Mouse (Mus musculus) liver, embryonic 14.5 days (tissue): ENCODE measurements around the gene Unc93b1. TPM values are rescaled to one million over a fixed set of nuclear protein-coding genes. Genes with fewer than 3 reads are reported as not detected.

Experiments
- ATAC-seq: fragments of 200-750 bp; cut with Nextera tagmentation; 2 replicates; pipeline ENCODE4 v1.8.0; 2017; ENCODE audit warnings: moderate number of reproducible peaks, mild to moderate bottlenecking, moderate library complexity; ENCODE audit not compliant: insufficient read depth
- DNase-seq, 3 experiments: peaks; one replicate each; pipeline ENCODE4 v3.0.0-alpha.2; 2012 to 2013; ENCODE audit warnings: low read depth in 3 of 3, low spot score in 3 of 3
- H3K27ac ChIP-seq: fragments of 300-500 bp; sonication (generic); 2 replicates; pipeline ENCODE4 v1.5.1; 2014; ENCODE audit warnings: moderate library complexity, mild to moderate bottlenecking, control low read depth, inconsistent platforms
- H3K27me3 ChIP-seq: fragments of 300-500 bp; sonication (generic); 2 replicates; pipeline ENCODE4 v1.6.1; 2014; ENCODE audit warnings: mild to moderate bottlenecking, low read length, moderate library complexity; ENCODE audit not compliant: control insufficient read depth, insufficient read depth
- H3K36me3 ChIP-seq: fragments of 300-500 bp; sonication (generic); replicated peaks from 2 replicates; pipeline ENCODE4 v1.6.1; 2014; ENCODE audit warnings: low read depth; ENCODE audit not compliant: control insufficient read depth, insufficient read depth
- H3K4me1 ChIP-seq, 2 experiments: fragments of 200-500 bp in 1 of 2; fragments of 300-500 bp in 1 of 2; sonication (generic) in 1 of 2; replicated peaks; 2 replicates each; pipeline ENCODE4 v1.6.1; 2012 to 2014; ENCODE audit warnings: antibody characterized with exemption in 1 of 2, inconsistent platforms in 1 of 2, low read length in 1 of 2; ENCODE audit not compliant: control insufficient read depth in 2 of 2, insufficient read depth in 2 of 2
- H3K4me2 ChIP-seq: fragments of 300-500 bp; sonication (generic); 2 replicates; pipeline ENCODE4 v1.6.1; 2014; ENCODE audit warnings: low read depth, mild to moderate bottlenecking, control low read depth, moderate library complexity
- H3K4me3 ChIP-seq, 2 experiments: fragments of 200-500 bp in 1 of 2; fragments of 300-500 bp in 1 of 2; sonication (generic) in 1 of 2; 2 replicates each; pipeline ENCODE4 v1.5.1; 2012 to 2014; ENCODE audit warnings: low read depth in 2 of 2, low read length in 2 of 2, mild to moderate bottlenecking in 2 of 2, control low read depth in 1 of 2, inconsistent platforms in 1 of 2, moderate library complexity in 1 of 2; ENCODE audit not compliant: insufficient read depth in 1 of 2
- H3K9ac ChIP-seq: fragments of 300-500 bp; sonication (generic); replicated peaks from 2 replicates; pipeline ENCODE4 v1.6.1; 2014; ENCODE audit warnings: mild to moderate bottlenecking, control low read depth, moderate library complexity
- H3K9me3 ChIP-seq: fragments of 300-500 bp; sonication (generic); 2 replicates; pipeline ENCODE4 v1.6.1; 2016; ENCODE audit warnings: low read length, mixed read lengths; ENCODE audit not compliant: control insufficient read depth
- CTCF ChIP-seq: IDR thresholded peaks from 2 replicates; pipeline ENCODE4 v1.5.1; 2016; ENCODE audit warnings: antibody characterized with exemption, low read depth, control low read depth
- EP300 ChIP-seq: IDR thresholded peaks from 2 replicates; pipeline ENCODE4 v1.6.1; 2016; ENCODE audit warnings: antibody characterized with exemption, low read depth
- WGBS: fragments of 180-500 bp; shearing (Covaris S2); extraction: QIAGEN DNeasy Blood & Tissue Kit; methylation state at CpG from one replicate; pipeline ENCODE4 v1.1.7; 2014; ENCODE audit not compliant: insufficient replicate concordance; 5-methylcytosine and 5-hydroxymethylcytosine counted together
- polyA plus RNA-seq, 2 experiments: library from polyadenylated mRNA; depleted of rRNA in 1 of 2; stranded (reverse) in 1 of 2; unstranded in 1 of 2; fragments of >200 nt; fragmentation: Nextera tagmentation in 1 of 2; extraction: Ambion mirVana in 1 of 2; gene quantifications; 2 replicates each; pipeline versions ENCODE4 v1.2.1 to v1.2.3; 2012 to 2014

Unc93b1 gene
- polyA plus RNA-seq, 2 experiments = 14.7 to 19.8 TPM

DNA sequence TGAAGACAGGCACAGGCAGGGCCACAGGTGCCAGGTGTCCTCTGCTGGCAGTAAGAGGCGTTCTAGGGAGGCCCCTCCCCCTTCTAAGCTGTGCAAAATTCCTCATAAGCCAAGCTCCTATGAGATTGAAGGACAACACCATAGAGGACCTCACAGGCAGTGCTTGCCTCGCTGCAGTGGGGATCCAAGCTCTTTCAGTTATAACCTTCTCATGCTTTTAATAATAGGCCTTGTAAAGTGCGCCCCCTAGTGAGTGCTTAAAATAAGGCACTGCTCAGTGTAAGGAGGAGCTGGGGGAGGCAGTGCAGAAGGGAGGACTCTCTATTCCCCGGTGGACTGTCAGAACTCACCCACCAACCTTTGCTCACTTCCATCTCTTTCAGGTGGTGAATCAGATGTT lies 45.3 kb downstream of the Unc93b1 start:
- Histone ChIP-seq H3K4me3 (no peak overlapping the region), H3K4me1 (peaks cover 0 to 4% of the 10 kb centered on the region in 2 experiments; a peak in 2 of 4 replicates), H3K27me3 (no peaks in the 10 kb centered on the region), H3K27ac (no peak overlapping the region), H3K9ac (no peak overlapping the region), H3K9me3 (no peaks in the 10 kb centered on the region), H3K4me2 (no peak overlapping the region), H3K36me3 (no peaks in the 10 kb centered on the region)
- TF ChIP-seq EP300 = no peak
- TF ChIP-seq CTCF = peak; percentile 91
- ATAC-seq (no peak; the same call in 1 of the 2 replicates), DNase-seq (peak; percentile 58 to 68 (median 66))
- WGBS = 13% methylated on average over 4 of the region's 4 CpGs

DNA sequence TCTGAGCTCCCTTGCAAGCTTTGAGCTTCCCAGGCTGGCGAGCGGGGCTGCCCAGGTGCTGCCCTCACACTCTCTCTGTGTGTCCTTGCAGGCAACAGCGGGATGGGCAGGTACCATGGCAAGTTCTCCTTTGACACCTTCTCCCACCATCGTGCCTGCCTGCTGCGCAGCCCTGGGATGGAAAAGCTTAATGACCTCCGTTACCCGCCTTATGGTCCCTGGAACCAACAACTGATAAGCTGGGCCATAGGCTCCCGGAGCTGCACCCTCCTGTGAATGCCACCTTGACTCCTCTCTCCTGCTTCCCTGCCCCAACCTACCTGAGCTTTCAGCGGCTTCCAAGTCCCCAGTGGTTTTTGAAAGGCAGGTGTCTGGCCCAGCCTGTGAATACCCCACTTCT lies 45.9 kb downstream of the Unc93b1 start:
- ATAC-seq (no peak), DNase-seq (no peak)
- Histone ChIP-seq H3K9ac (no peak overlapping the region), H3K36me3 (no peaks in the 10 kb centered on the region), H3K4me1 (peaks cover 0 to 10% of the 10 kb centered on the region in 2 experiments; a peak in 2 of 4 replicates), H3K27me3 (no peaks in the 10 kb centered on the region), H3K27ac (no peak overlapping the region), H3K9me3 (no peaks in the 10 kb centered on the region), H3K4me3 (no peak overlapping the region), H3K4me2 (no peak overlapping the region)
- 68% methylated on average over 9 of the region's 9 CpGs for WGBS
- no peak for TF ChIP-seq EP300
- TF ChIP-seq CTCF = no peak

DNA sequence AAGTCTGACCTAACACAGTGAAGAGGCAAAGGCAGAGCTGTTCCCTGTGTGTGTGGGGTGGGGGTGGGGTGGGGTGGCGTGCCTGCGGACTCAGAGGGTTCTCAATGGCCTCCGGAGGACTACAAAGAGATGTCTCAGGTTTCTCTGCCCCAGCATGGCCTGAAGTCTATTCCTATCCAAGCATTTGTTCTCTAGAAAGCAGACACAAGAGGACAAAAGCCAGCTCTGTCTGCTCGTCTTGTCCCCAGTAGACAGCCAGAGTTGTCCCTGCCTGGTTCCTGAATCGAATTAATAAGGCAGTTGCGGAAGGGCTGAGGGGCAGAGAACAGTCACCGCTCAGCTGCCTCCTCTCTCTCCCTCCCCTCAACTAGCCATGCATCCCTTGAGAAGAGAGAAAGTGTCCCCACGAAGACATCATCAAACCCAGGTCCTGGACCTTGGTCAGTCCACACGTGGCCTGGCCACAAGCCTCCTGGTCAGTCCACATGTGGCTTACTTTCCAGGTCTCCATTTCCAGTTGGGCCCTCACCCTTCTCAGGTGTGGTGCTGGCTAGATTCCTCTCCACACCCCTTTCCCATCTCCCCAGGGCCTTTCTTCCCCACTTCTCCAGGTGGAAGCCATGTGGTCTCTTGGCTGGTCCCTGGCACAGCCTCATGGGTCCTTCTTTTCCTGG lies 48.7 kb downstream of the Unc93b1 start:
- Histone ChIP-seq H3K4me1 (peaks cover 0 to 13% of the 10 kb centered on the region in 2 experiments; a peak in 2 of 4 replicates), H3K36me3 (no peaks in the 10 kb centered on the region), H3K9ac (no peak overlapping the region), H3K4me2 (no peak overlapping the region), H3K9me3 (no peaks in the 10 kb centered on the region), H3K4me3 (no peak overlapping the region), H3K27ac (no peak overlapping the region), H3K27me3 (no peaks in the 10 kb centered on the region)
- WGBS = 66% methylated on average over 9 of the region's 9 CpGs
- no peak for ATAC-seq
- DNase-seq = no peak
- no peak for TF ChIP-seq CTCF

DNA sequence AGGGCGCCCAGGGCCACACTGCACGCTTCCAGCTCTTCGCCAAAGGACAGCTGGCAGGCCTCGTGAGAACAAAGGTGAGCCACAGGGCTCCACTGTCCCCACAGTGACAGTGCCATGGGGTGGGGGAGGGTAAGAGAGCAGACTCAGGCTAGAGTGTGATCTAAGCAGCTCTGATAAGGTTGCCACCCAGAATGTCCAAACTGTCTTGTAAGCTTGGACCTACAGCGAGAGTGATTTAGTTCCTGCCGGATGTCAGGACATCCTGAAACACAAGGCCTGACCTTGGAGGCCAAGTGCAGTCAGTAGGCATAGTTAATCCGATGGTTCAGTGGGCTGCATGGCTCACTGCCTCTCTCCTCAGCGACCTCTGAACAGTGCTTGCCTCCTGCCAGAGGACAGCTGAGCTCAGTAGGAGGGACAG lies 50.3 kb downstream of the Unc93b1 start:
- 26% methylated on average over 8 of the region's 8 CpGs for WGBS
- Histone ChIP-seq H3K27me3 (no peaks in the 10 kb centered on the region), H3K4me1 (peaks cover 0 to 13% of the 10 kb centered on the region in 2 experiments; a peak in 2 of 4 replicates), H3K9me3 (no peaks in the 10 kb centered on the region), H3K27ac (no peak overlapping the region), H3K9ac (no peak overlapping the region), H3K4me3 (no peak overlapping the region), H3K4me2 (no peak overlapping the region), H3K36me3 (no peaks in the 10 kb centered on the region)
- DNase-seq (no peak), ATAC-seq (peak; percentile 30)
- TF ChIP-seq EP300 (no peak), CTCF (no peak)

DNA sequence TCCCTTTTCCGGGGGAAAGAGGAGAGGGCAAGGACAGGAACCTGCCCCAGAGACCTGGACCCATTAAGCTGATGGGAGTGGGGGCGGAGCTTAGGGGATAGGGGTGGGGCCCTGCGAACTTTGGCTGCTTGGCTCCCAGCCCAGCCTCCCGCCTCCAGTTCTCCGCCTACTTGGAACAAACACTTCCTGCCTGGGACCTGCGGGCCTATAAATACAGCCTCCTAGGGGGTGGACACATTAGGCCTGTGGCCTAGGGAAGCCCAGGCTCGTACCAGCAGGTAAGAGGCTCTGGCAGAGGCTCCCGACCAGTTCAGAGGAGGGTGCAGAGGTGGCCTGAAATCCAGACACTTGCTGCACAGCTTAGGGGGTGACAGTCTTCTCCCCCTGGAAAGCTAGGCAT lies 51.3 kb downstream of the Unc93b1 start, which contains the start of gene Acy3:
Gene Acy3 (plus strand): TSS at position 237 of the 400 bp plus-strand sequence.
- Histone ChIP-seq H3K4me2 (peak within 1 kb of the TSS; percentile 8), H3K9me3 (no peaks in the 10 kb centered on the region), H3K4me3 (no peak within 1 kb of the TSS), H3K36me3 (no peaks in the 10 kb centered on the region), H3K9ac (0 out of 2 replicates have a peak within 1 kb of the TSS, but pooled peaks have one; percentile 1), H3K27ac (no peak within 1 kb of the TSS), H3K27me3 (no peaks in the 10 kb centered on the region), H3K4me1 (peaks cover 0 to 13% of the 10 kb centered on the region in 2 experiments; a peak in 2 of 4 replicates)
- WGBS = 10% methylated on average over 8 of the region's 8 CpGs
- TF ChIP-seq EP300 (no peak), CTCF (no peak)
- ATAC-seq = peak; percentile 65
- peak; percentile 38 to 48 (median 46) for DNase-seq
